Mouse (Mus musculus) megakaryocyte, embryonic 14.5 days (primary cell): Measurements from ENCODE around the gene Arl8a. TPM values are rescaled to one million over a fixed set of nuclear protein-coding genes. Genes with fewer than 3 reads are reported as not detected.

Experiments used
- H3K27me3 ChIP-seq: replicated peaks from 2 replicates; pipeline ENCODE3; 2012; ENCODE audit warnings: inconsistent platforms
- H3K36me3 ChIP-seq: replicated peaks from 2 replicates; pipeline ENCODE3; 2012; ENCODE audit warnings: low read length, inconsistent platforms, mixed read lengths
- H3K4me1 ChIP-seq: 2 replicates; pipeline ENCODE4 v1.6.1; 2012; ENCODE audit warnings: inconsistent platforms
- H3K4me3 ChIP-seq: replicated peaks from 2 replicates; pipeline ENCODE3; 2012; ENCODE audit warnings: moderate library complexity, mild to moderate bottlenecking, inconsistent platforms
- H3K9me3 ChIP-seq: 2 replicates; pipeline ENCODE4 v1.6.1; 2012; ENCODE audit warnings: inconsistent platforms
- FLI1 ChIP-seq: IDR thresholded peaks from 2 replicates; pipeline ENCODE4 v1.6.1; 2012; ENCODE audit warnings: low read length, inconsistent platforms, mixed read lengths
- GATA1 ChIP-seq: IDR thresholded peaks from 3 replicates; pipeline ENCODE4 v1.6.1; 2012; ENCODE audit warnings: mixed read lengths, low read length, inconsistent platforms, borderline replicate concordance
- polyA plus RNA-seq: library from polyadenylated mRNA; stranded (reverse); fragments of >175 nt; gene quantifications from 2 replicates; pipeline ENCODE4 v1.2.3, GENCODE M21; 2012; ENCODE audit warnings: low replicate concordance; ENCODE audit not compliant: insufficient read depth

The Arl8a gene
- polyA plus RNA-seq, 1 experiment: 96.0 TPM

- TF ChIP-seq FLI1 (no peak), GATA1 (no peak)
- Histone ChIP-seq H3K27me3 (no peaks in the 10 kb centered on the region), H3K4me1 (peaks cover 100% of the 10 kb centered on the region), H3K36me3 (peaks cover 53% of the 10 kb centered on the region), H3K4me3 (peak within 1 kb of the TSS; percentile 91), H3K9me3 (no peaks in the 10 kb centered on the region)
Observed at GRCm38 (mm10) chr1:135132473-135132872, 14.2 kb upstream of the Arl8a start, which contains the start of gene Ptpn7. Ptpn7 (plus strand) TSS chr1:135132700.

- Histone ChIP-seq H3K4me1 (peaks cover 98% of the 10 kb centered on the region), H3K4me3 (peak overlapping the region; percentile 91), H3K9me3 (no peaks in the 10 kb centered on the region), H3K27me3 (no peaks in the 10 kb centered on the region), H3K36me3 (peaks cover 53% of the 10 kb centered on the region)
- TF ChIP-seq FLI1 (no peak), GATA1 (no peak)
Observed at GRCm38 (mm10) chr1:135132893-135133369, 13.7 kb upstream of the Arl8a start.

- peak overlapping the region; percentile 91 for H3K4me3 ChIP-seq
- H3K27me3 ChIP-seq: no peaks in the 10 kb centered on the region
- peaks cover 56% of the 10 kb centered on the region for H3K36me3 ChIP-seq
- no peaks in the 10 kb centered on the region for H3K9me3 ChIP-seq
- peaks cover 95% of the 10 kb centered on the region for H3K4me1 ChIP-seq
- TF ChIP-seq FLI1: no peak
- TF ChIP-seq GATA1: no peak
Observed at GRCm38 (mm10) chr1:135133678-135134435, 12.8 kb upstream of the Arl8a start.

GRCm38 (mm10) chr1:135135111-135135787, 11.4 kb upstream of the Arl8a start:
- Histone ChIP-seq H3K27me3 (no peaks in the 10 kb centered on the region), H3K4me1 (peaks cover 90% of the 10 kb centered on the region), H3K4me3 (peak overlapping the region; percentile 34), H3K36me3 (peaks cover 63% of the 10 kb centered on the region), H3K9me3 (no peaks in the 10 kb centered on the region)
- TF ChIP-seq GATA1: no peak
- TF ChIP-seq FLI1: no peak

- no peaks in the 10 kb centered on the region for H3K27me3 ChIP-seq
- peak overlapping the region; percentile 53 for H3K4me3 ChIP-seq
- H3K36me3 ChIP-seq: peaks cover 73% of the 10 kb centered on the region
- H3K9me3 ChIP-seq: no peaks in the 10 kb centered on the region
- TF ChIP-seq GATA1: no peak
- no peak for TF ChIP-seq FLI1
- peaks cover 83% of the 10 kb centered on the region for H3K4me1 ChIP-seq
Observed at GRCm38 (mm10) chr1:135136500-135136899, 10.1 kb upstream of the Arl8a start.

- TF ChIP-seq FLI1 (no peak), GATA1 (no peak)
- H3K4me3 ChIP-seq: no peak overlapping the region
- peaks cover 94% of the 10 kb centered on the region for H3K36me3 ChIP-seq
- no peaks in the 10 kb centered on the region for H3K27me3 ChIP-seq
- peaks cover 76% of the 10 kb centered on the region for H3K4me1 ChIP-seq
- H3K9me3 ChIP-seq: no peaks in the 10 kb centered on the region
Observed at GRCm38 (mm10) chr1:135139906-135140305, 6.7 kb upstream of the Arl8a start.

GRCm38 (mm10) chr1:135142452-135142851, 4.2 kb upstream of the Arl8a start:
- Histone ChIP-seq H3K36me3 (peaks cover 79% of the 10 kb centered on the region), H3K9me3 (no peaks in the 10 kb centered on the region), H3K4me3 (no peak overlapping the region), H3K4me1 (peaks cover 68% of the 10 kb centered on the region), H3K27me3 (no peaks in the 10 kb centered on the region)
- TF ChIP-seq GATA1 (no peak), FLI1 (no peak)

- TF ChIP-seq GATA1 (no peak), FLI1 (no peak)
- Histone ChIP-seq H3K9me3 (no peaks in the 10 kb centered on the region), H3K4me3 (no peak overlapping the region), H3K27me3 (no peaks in the 10 kb centered on the region), H3K4me1 (peaks cover 70% of the 10 kb centered on the region), H3K36me3 (peaks cover 73% of the 10 kb centered on the region)
Observed at GRCm38 (mm10) chr1:135143940-135144339, 2.7 kb upstream of the Arl8a start.

GRCm38 (mm10) chr1:135146946-135147701, 500 bp downstream of the Arl8a start:
- H3K4me1 ChIP-seq: peaks cover 67% of the 10 kb centered on the region
- peaks cover 68% of the 10 kb centered on the region for H3K36me3 ChIP-seq
- no peak for TF ChIP-seq GATA1
- TF ChIP-seq FLI1: no peak
- H3K27me3 ChIP-seq: no peaks in the 10 kb centered on the region
- no peaks in the 10 kb centered on the region for H3K9me3 ChIP-seq
- H3K4me3 ChIP-seq: peak overlapping the region; percentile 100
